Comparison of ENCODE assay signal across 8 mouse cellular contexts in genomic region chr9:72111004-72111621, GRCm38 (mm10). TPM values are rescaled to one million over a fixed set of nuclear protein-coding genes. Genes with fewer than 3 reads are reported as not detected.
DNase-seq lines count a peak whose midpoint lies in the region; ATAC-seq lines count a peak whose summit lies in the region.

No protein-coding gene starts in this region.

- H3K27me3 ChIP-seq in hindbrain, embryonic 12.5 days: no peaks in the 10 kb centered on the region

- ATAC-seq in hindbrain, embryonic 12.5 days (ENCODE audit: low FRiP score): peak; percentile 84

- H3K4me2 ChIP-seq in hindbrain, embryonic 12.5 days (replicated peaks): peak overlapping the region; percentile 80

- no peaks in the 10 kb centered on the region for H3K9me3 ChIP-seq in hindbrain, embryonic 12.5 days (replicated peaks)

- DNase-seq in NIH3T3 (ENCODE audit: low read depth): peak; percentile 74
- DNase-seq in cerebellum, postnatal 10 days: peak; percentile 85 to 86
- peak; percentile 24 to 62 for DNase-seq in frontal cortex, postnatal 10 days (ENCODE audit: low spot score in 2 of 2)
- peak; percentile 63 to 67 for DNase-seq in layer of hippocampus, postnatal 36 days
- DNase-seq in lung, postnatal 25 days (ENCODE audit: low spot score): peak; percentile 31
- DNase-seq in ovary, postnatal 36 days (ENCODE audit: low spot score): peak; percentile 71
- peak; percentile 76 for DNase-seq in thymus, postnatal 25 days

- H3K27ac ChIP-seq in hindbrain, embryonic 12.5 days: peak overlapping the region; percentile 98

- peak overlapping the region; percentile 99 for H3K9ac ChIP-seq in hindbrain, embryonic 12.5 days

- peak overlapping the region; percentile 96 for H3K4me3 ChIP-seq in hindbrain, embryonic 12.5 days

- no peaks in the 10 kb centered on the region; the same call in 1 of the 2 replicates for H3K36me3 ChIP-seq in hindbrain, embryonic 12.5 days

- H3K4me1 ChIP-seq in hindbrain, embryonic 12.5 days: peaks cover 22% of the 10 kb centered on the region

- WGBS in hindbrain, embryonic 12.5 days: under 1% methylated on average over 85 of the region's 90 CpGs

RNA-seq across cellular contexts. Expression of gene Tcf12, which starts 0.6 kb away (rescaled TPM):
- polyA plus RNA-seq in hindbrain, embryonic 12.5 days (2016; fragmentation: Nextera tagmentation; extraction: Ambion mirVana): 192 and 206 TPM in 2 replicates
- total RNA-seq in layer of hippocampus, postnatal 36 days (2021): 10 to 100 TPM; 60.7 to 61.2 TPM

Comparison
In these comparisons a context has a peak if more than half of its experiments do, and no peak if none do; other contexts are left out.
1. Peak in every context shown above with its lines: DNase-seq, ATAC-seq, H3K4me3 ChIP-seq and H3K27ac ChIP-seq.
2. DNase-seq: peak in every context shown above with its lines; median percentile 86 in cerebellum, postnatal 10 days; 76 in thymus, postnatal 25 days; 74 in NIH3T3; 71 in ovary, postnatal 36 days; 65 in layer of hippocampus, postnatal 36 days; 43 in frontal cortex, postnatal 10 days; 31 in lung, postnatal 25 days.